Mouse (Mus musculus): Measurements from ENCODE around the gene 4930402H24Rik. TPM values are rescaled to one million over a fixed set of nuclear protein-coding genes. Genes with fewer than 3 reads are reported as not detected.

Gene 4930402H24Rik
- polyA plus RNA-seq, 2 experiments from 2014 or later, result 9.5 to 11.6 TPM

- ATAC-seq, result no peak
Measured at GRCm38 (mm10) chr2:130805146-130805545, 101.1 kb downstream of the 4930402H24Rik start.

- ATAC-seq, result no peak
Measured at GRCm38 (mm10) chr2:130803706-130804105, 102.5 kb downstream of the 4930402H24Rik start.

DNA sequence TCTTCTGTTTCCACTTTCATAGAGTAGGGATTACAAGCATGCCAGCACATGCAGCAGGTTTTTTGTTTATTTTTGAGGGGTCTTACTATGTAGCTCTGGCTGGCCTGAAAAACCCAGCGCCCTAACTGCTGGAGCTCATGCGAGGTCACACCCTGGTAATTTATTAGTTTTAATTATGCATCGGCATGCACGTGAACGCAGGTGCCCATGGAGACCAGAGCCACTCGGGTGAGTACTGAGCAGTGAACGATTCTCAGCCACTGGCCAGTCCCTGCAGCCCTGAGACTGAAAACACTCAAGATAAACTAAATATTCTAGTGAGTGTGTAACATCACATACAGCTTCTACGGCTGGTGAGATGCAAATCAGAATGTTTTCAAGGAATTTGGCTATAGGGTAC is 110.5 kb downstream of the 4930402H24Rik start:
- no peak for ATAC-seq

DNA sequence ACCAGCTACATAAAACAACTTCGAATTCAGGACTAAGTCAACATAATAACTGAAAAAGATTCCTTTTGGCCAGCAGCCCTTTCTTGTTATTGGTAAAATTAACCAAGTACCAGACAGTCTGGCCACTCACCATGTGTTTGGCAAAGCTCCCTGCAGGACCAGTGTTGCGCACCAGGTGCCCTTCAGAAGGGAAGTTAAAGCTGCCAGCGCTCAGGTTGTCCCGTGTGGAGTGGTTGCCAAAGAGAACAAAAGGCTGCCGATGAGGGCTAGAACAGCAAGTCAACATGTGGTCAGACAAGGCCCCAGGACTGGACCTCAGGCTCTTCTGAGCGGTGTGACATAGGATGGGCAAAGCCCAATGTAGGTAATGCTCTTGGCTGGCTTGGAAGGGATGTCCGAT is 114.5 kb downstream of the 4930402H24Rik start:
- ATAC-seq, result no peak

DNA sequence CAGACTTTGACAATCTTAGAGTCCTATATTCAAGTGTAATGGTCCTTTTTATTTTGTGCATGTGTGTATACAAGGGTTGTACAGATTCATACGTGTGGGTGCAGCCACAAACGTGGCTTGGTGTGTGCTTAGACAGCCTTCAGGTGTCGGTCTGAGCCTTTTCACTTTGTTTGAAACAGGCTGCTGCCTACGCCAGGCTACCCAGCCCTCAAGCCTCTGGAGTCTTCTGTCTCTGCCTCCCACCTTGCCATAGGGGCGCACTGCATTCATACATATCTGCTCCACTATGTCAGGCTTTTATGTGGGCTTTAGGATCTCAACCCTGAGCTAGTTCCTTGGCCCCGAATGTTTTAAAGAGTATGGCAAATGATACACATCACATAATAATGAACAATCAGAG is 116.6 kb downstream of the 4930402H24Rik start:
- ATAC-seq, result no peak

- ATAC-seq, result no peak
Measured at GRCm38 (mm10) chr2:130789039-130789438, 117.2 kb downstream of the 4930402H24Rik start.

- ATAC-seq, result no peak
Measured at GRCm38 (mm10) chr2:130784939-130785338, 121.3 kb downstream of the 4930402H24Rik start.

- ATAC-seq, result no peak
Measured at GRCm38 (mm10) chr2:130780615-130781303, 125.4 kb downstream of the 4930402H24Rik start.

DNA sequence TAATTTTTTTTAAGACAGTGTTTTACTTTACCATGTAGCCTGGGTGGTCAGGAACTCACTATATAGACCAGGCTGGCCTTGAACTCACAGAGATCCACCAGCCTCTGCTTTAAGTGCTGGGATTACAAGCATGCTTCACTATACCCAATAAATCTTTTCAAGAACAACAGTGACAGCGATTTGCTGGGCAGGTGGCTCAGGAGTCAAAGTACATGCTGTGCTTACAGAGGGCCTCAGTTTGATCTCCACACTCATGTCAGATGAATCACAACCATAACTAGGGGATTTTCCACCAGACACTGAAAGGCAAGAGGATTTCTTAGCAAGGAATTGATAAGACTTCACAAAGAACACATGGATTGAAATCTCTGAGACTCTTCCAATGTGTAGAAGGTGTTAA is 126.3 kb downstream of the 4930402H24Rik start:
- ATAC-seq, result no peak

DNA sequence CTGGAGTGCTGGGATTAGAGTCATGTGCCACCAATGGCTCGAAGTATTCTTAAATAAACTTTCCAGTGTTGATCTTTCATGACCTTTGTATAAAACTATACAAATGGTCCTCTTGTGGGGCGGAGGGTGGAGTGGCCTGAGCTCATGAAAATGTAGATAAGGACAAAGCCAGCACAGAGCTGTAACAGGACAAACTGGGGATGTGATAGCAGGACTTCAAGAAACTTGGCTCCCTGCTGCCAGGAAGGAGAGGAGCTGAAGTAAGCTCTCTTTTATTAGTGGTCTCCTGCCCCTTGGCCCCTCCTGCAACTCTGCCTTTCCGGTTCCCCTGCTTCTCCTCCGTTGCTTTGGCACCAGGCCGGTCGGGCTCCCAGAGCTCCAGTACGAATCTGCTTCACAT is 129.6 kb downstream of the 4930402H24Rik start:
- ATAC-seq, result no peak

DNA sequence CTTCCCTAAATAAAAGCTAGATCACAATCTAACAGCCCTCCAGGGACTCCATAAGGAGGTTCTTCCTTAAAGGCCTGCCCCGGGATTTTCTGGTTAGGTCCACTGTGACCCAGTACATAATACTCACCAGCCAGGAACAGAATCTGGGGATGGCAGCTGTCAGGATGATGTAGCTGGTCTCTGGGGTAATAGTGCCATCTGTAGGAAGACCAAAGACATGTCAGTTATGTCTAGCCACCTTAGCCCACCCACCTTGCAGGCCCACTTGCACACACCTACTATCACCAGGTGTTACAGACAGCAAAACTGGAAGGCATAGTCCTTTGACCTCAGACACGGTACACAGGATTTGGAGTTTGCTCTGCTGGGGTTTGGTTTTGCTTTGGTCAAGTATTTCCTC is 138.7 kb downstream of the 4930402H24Rik start:
- ATAC-seq, result no peak

- no peak for ATAC-seq
Measured at GRCm38 (mm10) chr2:130765396-130765795, 140.8 kb downstream of the 4930402H24Rik start.

DNA sequence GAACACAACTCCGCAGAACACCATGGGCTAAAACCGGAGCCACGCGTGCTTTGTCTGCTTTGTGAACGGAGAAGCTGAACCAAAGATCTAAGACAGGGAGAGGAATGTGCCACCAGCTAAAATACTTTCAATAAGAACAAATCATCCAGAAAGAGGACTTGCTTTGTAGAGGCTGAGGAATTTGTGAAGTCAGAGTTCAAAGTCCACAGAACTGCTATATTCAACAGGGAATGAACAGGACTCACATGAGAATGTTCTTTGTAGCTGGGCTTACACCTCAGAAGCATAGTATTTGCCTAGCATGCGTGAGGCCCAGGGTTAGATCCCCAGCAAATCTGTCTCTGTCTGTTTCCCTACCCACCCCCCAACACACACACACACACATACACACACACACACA is 145.3 kb downstream of the 4930402H24Rik start:
- no peak for ATAC-seq

- ATAC-seq, result no peak
Measured at GRCm38 (mm10) chr2:130755061-130755607, 151.1 kb downstream of the 4930402H24Rik start.

DNA sequence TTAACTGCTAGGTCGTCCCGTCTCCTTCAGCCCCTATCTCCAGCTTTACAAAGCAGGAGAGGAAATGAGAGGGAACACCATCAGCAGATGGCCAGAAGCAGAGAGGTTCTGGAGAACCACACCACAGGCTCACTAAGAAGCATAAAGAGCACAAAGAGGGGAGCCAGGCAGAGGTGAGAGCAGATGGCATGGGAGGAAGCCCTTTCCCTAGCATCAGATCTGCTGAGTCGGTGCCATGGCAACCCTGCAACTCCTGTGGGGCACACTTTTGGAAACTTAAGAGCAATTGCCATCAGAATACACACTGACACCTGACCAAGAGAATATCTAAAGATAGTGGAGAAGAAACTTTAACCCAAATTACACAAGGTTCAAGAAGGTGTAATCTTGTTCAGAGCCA is 151.6 kb downstream of the 4930402H24Rik start:
- ATAC-seq, result no peak

DNA sequence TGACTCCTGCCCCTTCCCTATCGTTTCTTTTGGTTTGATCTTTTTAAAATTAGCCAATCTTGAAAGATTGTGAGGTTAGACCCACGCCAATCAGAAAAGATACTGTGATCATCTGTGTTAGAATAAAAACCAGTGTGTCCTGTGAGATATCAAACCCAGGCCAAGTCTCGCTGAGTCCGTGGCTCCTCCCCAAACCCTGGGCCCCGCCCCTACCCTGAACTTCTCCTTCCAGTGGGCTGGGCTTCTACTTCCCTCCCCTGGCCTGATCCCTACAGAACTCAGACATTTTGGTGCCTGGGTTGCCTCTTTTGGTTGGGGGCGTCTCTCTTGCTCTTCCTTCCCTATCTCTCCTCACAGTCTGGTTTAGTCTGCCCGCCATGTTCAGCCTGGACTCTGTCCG is 155.8 kb downstream of the 4930402H24Rik start:
- ATAC-seq, result no peak

- ATAC-seq, result no peak
Measured at GRCm38 (mm10) chr2:130749708-130750107, 156.5 kb downstream of the 4930402H24Rik start.

GRCm38 (mm10) chr2:130743576-130743975 is 162.6 kb downstream of the 4930402H24Rik start:
- no peak for ATAC-seq

DNA sequence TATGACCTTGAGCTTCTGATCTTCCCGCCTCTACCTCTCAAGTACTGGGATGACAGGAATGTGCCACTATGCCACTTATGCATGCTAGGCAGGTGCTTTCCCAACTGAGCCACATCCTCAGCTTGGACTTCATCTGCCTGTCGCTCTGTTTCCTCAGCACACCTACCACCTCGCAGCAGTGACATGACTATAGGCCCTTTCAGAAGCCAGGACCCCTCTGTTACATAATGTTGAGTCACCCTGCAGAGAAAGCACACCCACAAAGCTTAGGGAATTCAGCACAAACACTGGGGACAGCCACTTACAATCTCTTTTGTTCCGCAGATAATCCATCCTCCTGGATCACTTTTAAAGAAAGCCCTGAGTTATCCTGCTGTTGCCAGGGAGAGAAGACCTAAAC is 166.1 kb downstream of the 4930402H24Rik start:
- no peak for ATAC-seq

GRCm38 (mm10) chr2:130738019-130738418 is 168.2 kb downstream of the 4930402H24Rik start:
- ATAC-seq, result no peak

DNA sequence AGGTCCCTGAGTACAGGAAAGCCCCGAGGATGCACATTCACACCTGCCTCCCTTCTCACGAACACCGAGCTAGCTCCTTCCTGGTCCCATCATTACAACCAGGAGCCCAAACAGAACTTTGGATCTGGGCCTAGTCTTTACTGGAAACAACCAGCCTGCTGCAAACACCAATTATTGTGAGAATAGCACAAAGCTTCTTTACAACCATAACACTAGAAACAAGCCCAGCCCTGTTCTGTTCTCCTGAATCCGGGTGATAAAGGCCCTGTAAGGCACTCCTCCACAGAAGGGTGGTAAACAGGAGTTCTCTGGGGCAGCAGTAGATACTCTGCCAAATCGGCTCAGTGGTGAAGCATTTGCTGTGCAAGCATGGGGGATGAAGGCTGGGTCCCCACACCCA is 170.9 kb downstream of the 4930402H24Rik start:
- no peak for ATAC-seq

DNA sequence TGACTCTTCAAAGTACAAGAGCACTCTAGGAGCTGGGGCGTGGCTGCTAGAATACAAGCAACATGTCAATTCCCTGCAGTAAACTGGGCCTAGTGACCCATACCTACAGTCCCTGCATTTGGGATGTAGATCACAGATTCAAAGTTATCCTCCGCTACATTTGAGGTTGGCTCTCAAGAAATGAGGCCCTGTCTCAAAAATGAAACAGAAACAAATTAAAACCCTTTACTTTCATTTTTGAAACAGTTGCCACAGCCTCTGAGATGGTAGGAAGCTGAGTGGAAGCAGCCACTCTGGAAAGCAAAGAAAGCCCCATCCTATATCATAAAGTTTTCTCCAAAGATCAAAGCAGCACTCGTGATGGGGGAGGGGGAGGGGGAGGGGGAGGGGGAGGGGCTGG is 172.8 kb downstream of the 4930402H24Rik start:
- ATAC-seq, result peak; percentile 89

DNA sequence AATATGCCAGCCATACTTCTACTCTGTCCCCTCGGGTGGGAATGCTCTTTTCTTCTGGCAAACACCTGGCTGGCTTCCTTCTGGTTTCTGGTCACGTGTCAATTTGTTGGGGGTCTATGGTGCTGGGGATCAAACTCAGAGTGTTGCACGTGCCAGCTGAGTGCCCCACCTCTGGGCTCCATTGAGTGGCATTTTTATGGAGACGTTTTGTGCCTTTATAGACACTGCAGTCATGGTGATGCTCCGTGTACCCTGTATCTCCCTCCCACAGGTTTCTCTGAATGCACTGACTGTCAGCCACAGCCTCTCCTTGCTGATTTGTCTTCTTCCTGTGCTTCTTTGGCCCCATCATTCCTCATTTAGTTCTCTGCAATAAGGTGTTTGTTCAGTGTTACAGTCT is 174.4 kb downstream of the 4930402H24Rik start:
- no peak for ATAC-seq

- no peak for ATAC-seq
Measured at GRCm38 (mm10) chr2:130730746-130731145, 175.5 kb downstream of the 4930402H24Rik start.

Data from activated CD4-positive, CD25-positive, alpha-beta regulatory T cell, adult 4 months (primary cell).